Mouse (Mus musculus) liver, embryonic 14.5 days (tissue): ENCODE measurements at regions not wholly inside any gene's neighbourhood (a gene's known extent, or its start where the extent isn't known, plus 50 kb on each side); places are given as distances from the start of the nearest gene placed in this dataset.

Experiments
- ATAC-seq: fragments of 200-750 bp; cut with Nextera tagmentation; 2 replicates; pipeline ENCODE4 v1.8.0; 2017; ENCODE audit warnings: moderate number of reproducible peaks, mild to moderate bottlenecking, moderate library complexity; ENCODE audit not compliant: insufficient read depth
- DNase-seq, 3 experiments: peaks; one replicate each; pipeline ENCODE4 v3.0.0-alpha.2; 2012 to 2013; ENCODE audit warnings: low read depth in 3 of 3, low spot score in 3 of 3
- H3K27ac ChIP-seq: fragments of 300-500 bp; sonication (generic); 2 replicates; pipeline ENCODE4 v1.5.1; 2014; ENCODE audit warnings: moderate library complexity, mild to moderate bottlenecking, control low read depth, inconsistent platforms
- H3K27me3 ChIP-seq: fragments of 300-500 bp; sonication (generic); 2 replicates; pipeline ENCODE4 v1.6.1; 2014; ENCODE audit warnings: mild to moderate bottlenecking, low read length, moderate library complexity; ENCODE audit not compliant: control insufficient read depth, insufficient read depth
- H3K36me3 ChIP-seq: fragments of 300-500 bp; sonication (generic); replicated peaks from 2 replicates; pipeline ENCODE4 v1.6.1; 2014; ENCODE audit warnings: low read depth; ENCODE audit not compliant: control insufficient read depth, insufficient read depth
- H3K4me1 ChIP-seq, 2 experiments: fragments of 200-500 bp in 1 of 2; fragments of 300-500 bp in 1 of 2; sonication (generic) in 1 of 2; replicated peaks; 2 replicates each; pipeline ENCODE4 v1.6.1; 2012 to 2014; ENCODE audit warnings: antibody characterized with exemption in 1 of 2, inconsistent platforms in 1 of 2, low read length in 1 of 2; ENCODE audit not compliant: control insufficient read depth in 2 of 2, insufficient read depth in 2 of 2
- H3K4me2 ChIP-seq: fragments of 300-500 bp; sonication (generic); 2 replicates; pipeline ENCODE4 v1.6.1; 2014; ENCODE audit warnings: low read depth, mild to moderate bottlenecking, control low read depth, moderate library complexity
- H3K4me3 ChIP-seq, 2 experiments: fragments of 200-500 bp in 1 of 2; fragments of 300-500 bp in 1 of 2; sonication (generic) in 1 of 2; 2 replicates each; pipeline ENCODE4 v1.5.1; 2012 to 2014; ENCODE audit warnings: low read depth in 2 of 2, low read length in 2 of 2, mild to moderate bottlenecking in 2 of 2, control low read depth in 1 of 2, inconsistent platforms in 1 of 2, moderate library complexity in 1 of 2; ENCODE audit not compliant: insufficient read depth in 1 of 2
- H3K9ac ChIP-seq: fragments of 300-500 bp; sonication (generic); replicated peaks from 2 replicates; pipeline ENCODE4 v1.6.1; 2014; ENCODE audit warnings: mild to moderate bottlenecking, control low read depth, moderate library complexity
- H3K9me3 ChIP-seq: fragments of 300-500 bp; sonication (generic); 2 replicates; pipeline ENCODE4 v1.6.1; 2016; ENCODE audit warnings: low read length, mixed read lengths; ENCODE audit not compliant: control insufficient read depth
- CTCF ChIP-seq: IDR thresholded peaks from 2 replicates; pipeline ENCODE4 v1.5.1; 2016; ENCODE audit warnings: antibody characterized with exemption, low read depth, control low read depth
- EP300 ChIP-seq: IDR thresholded peaks from 2 replicates; pipeline ENCODE4 v1.6.1; 2016; ENCODE audit warnings: antibody characterized with exemption, low read depth
- WGBS: fragments of 180-500 bp; shearing (Covaris S2); extraction: QIAGEN DNeasy Blood & Tissue Kit; methylation state at CpG from one replicate; pipeline ENCODE4 v1.1.7; 2014; ENCODE audit not compliant: insufficient replicate concordance; 5-methylcytosine and 5-hydroxymethylcytosine counted together

GRCm38 (mm10) chr8:32958331-32958730 lies 470.2 kb upstream of the 5930422O12Rik start:
- Histone ChIP-seq H3K4me1 (no peaks in the 10 kb centered on the region), H3K4me2 (no peak overlapping the region), H3K9me3 (no peaks in the 10 kb centered on the region; the same call in 1 of the 2 replicates), H3K27ac (no peak overlapping the region), H3K9ac (no peak overlapping the region), H3K36me3 (no peaks in the 10 kb centered on the region), H3K27me3 (no peaks in the 10 kb centered on the region), H3K4me3 (no peak overlapping the region)
- WGBS, result 39% methylated on average over 1 of the region's 1 CpGs
- TF ChIP-seq EP300, result no peak
- TF ChIP-seq CTCF, result no peak
- DNase-seq (no peak), ATAC-seq (no peak)

GRCm38 (mm10) chr8:32958855-32959254 lies 469.7 kb upstream of the 5930422O12Rik start:
- Histone ChIP-seq H3K27me3 (no peaks in the 10 kb centered on the region), H3K4me2 (no peak overlapping the region), H3K36me3 (no peaks in the 10 kb centered on the region), H3K9me3 (no peaks in the 10 kb centered on the region; the same call in 1 of the 2 replicates), H3K27ac (no peak overlapping the region), H3K4me3 (no peak overlapping the region), H3K4me1 (no peaks in the 10 kb centered on the region), H3K9ac (no peak overlapping the region)
- 70% methylated on average over 4 of the region's 4 CpGs for WGBS
- ATAC-seq, result no peak
- TF ChIP-seq CTCF, result no peak
- no peak for TF ChIP-seq EP300
- DNase-seq, result no peak

GRCm38 (mm10) chr8:32959326-32960064 lies 469.0 kb upstream of the 5930422O12Rik start:
- no peak for DNase-seq
- H3K9ac ChIP-seq, result no peak overlapping the region
- no peak for ATAC-seq

GRCm38 (mm10) chr8:32990216-32990615 lies 438.3 kb upstream of the 5930422O12Rik start:
- Histone ChIP-seq H3K9me3 (no peaks in the 10 kb centered on the region), H3K36me3 (no peaks in the 10 kb centered on the region), H3K4me3 (no peak overlapping the region), H3K9ac (no peak overlapping the region), H3K4me1 (no peaks in the 10 kb centered on the region), H3K27me3 (no peaks in the 10 kb centered on the region), H3K27ac (no peak overlapping the region), H3K4me2 (no peak overlapping the region)
- ATAC-seq (no peak), DNase-seq (no peak)
- 58% methylated on average over 3 of the region's 3 CpGs for WGBS
- TF ChIP-seq EP300 (no peak), CTCF (no peak)

More at GRCm38 (mm10) chr8:32959326-32960064, 469.0 kb upstream of the 5930422O12Rik start:
- Histone ChIP-seq H3K27me3 (no peaks in the 10 kb centered on the region), H3K4me3 (no peak overlapping the region), H3K4me1 (no peaks in the 10 kb centered on the region), H3K36me3 (no peaks in the 10 kb centered on the region), H3K27ac (no peak overlapping the region), H3K4me2 (no peak overlapping the region), H3K9me3 (no peaks in the 10 kb centered on the region; the same call in 1 of the 2 replicates)
- TF ChIP-seq EP300 (no peak), CTCF (no peak)
- WGBS, result 76% methylated on average over 12 of the region's 12 CpGs

GRCm38 (mm10) chr8:33003967-33004564 lies 424.4 kb upstream of the 5930422O12Rik start:
- TF ChIP-seq EP300, result no peak
- TF ChIP-seq CTCF, result no peak
- ATAC-seq (no peak), DNase-seq (no peak)
- Histone ChIP-seq H3K36me3 (no peaks in the 10 kb centered on the region), H3K4me2 (no peak overlapping the region), H3K4me1 (no peaks in the 10 kb centered on the region), H3K27me3 (no peaks in the 10 kb centered on the region), H3K9me3 (no peaks in the 10 kb centered on the region), H3K9ac (no peak overlapping the region), H3K4me3 (no peak overlapping the region), H3K27ac (no peak overlapping the region)
- 46% methylated on average over 7 of the region's 7 CpGs for WGBS
